Mouse (Mus musculus): ENCODE measurements around the gene Gm48552. TPM values are rescaled to one million over a fixed set of nuclear protein-coding genes. Genes with fewer than 3 reads are reported as not detected.

Gene Gm48552
- polyA plus RNA-seq, 1 experiment from 2014 or later, result 1.2 TPM

DNA sequence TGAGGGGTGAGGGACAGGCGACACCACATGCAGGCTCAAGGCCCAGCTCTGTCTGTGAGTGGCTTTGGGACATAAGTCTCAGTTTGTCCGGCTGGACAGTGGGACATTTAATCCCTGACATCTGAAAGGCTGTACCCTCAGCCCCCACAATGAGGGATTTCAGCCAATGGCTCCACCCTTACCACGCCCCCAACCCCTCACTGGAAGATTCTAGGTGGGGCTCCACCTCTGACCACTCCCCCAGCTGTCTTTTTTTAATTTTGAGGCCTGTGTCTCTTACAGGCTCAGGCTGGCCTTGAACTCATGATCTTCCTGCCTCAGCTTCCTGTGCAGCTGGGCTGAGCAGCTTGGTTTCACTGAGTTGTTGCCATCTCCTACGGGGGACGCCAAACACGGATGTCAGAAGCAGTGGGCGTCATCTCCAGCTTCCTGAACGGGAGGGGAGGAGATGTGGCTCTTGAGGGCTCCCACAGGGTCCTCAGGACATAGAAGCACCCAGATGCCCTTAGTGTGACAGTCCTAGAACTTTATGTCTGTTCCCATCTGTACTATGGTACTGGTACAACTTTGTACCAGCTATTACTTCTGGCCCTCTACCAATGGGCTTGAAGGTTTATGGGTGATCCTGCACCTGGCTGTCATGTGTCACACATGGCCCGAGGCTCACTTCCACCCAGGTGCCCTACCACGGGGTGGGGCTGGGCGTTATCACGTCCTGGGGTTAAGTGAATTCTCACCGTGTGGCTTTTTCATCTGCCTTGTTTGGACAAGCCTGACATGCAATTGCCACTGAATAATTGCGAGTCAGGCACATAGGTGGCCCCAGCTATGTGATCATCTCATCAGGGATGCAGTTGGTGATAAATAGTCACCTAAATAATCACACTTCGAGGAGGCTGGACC is 45.8 kb downstream of the Gm48552 start:
- WGBS, result 54% methylated on average over 15 of the region's 15 CpGs
- Histone ChIP-seq H3K4me2 (no peak overlapping the region), H3K9ac (no peak overlapping the region), H3K4me3 (no peak overlapping the region), H3K27me3 (replicated peaks) (peaks cover 15% of the 10 kb centered on the region; the same call in 1 of the 2 replicates), H3K9me3 (replicated peaks) (no peaks in the 10 kb centered on the region), H3K36me3 (no peaks in the 10 kb centered on the region), H3K27ac (ENCODE audit: poor library complexity, severe bottlenecking) (no peak overlapping the region), H3K4me1 (replicated peaks) (peaks cover 22% of the 10 kb centered on the region)
- ATAC-seq (ENCODE audit: insufficient number of reproducible peaks, low FRiP score), result no peak

DNA sequence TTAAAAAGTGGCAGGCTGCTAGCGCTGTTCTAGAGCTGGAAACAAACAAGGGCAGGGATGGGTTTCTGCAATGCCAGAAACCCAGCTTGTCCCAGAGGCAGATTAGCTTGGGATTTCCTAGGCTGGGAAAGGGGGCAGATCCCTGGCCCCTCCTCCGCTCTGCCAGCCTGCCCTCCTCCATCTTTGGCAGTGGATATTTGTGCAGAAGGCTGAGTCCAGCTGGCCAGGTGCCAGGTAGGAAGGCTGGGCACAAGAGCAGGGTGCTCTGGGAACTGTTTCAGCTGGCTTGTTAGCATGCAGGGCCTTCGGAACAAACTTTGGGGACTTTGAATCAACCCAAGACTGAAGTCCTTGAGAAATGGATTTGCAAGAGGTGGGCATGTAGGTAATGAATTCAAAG is 46.6 kb downstream of the Gm48552 start:
- no peaks in the 10 kb centered on the region for H3K9me3 ChIP-seq (replicated peaks)
- WGBS, result 79% methylated on average over 3 of the region's 3 CpGs
- ATAC-seq (ENCODE audit: insufficient number of reproducible peaks, low FRiP score), result no peak
- peaks cover 15% of the 10 kb centered on the region; the same call in 1 of the 2 replicates for H3K27me3 ChIP-seq (replicated peaks)
- H3K9ac ChIP-seq, result no peak overlapping the region
- H3K36me3 ChIP-seq, result no peaks in the 10 kb centered on the region
- H3K4me1 ChIP-seq (replicated peaks), result peaks cover 19% of the 10 kb centered on the region; the same call in 1 of the 2 replicates
- H3K27ac ChIP-seq (ENCODE audit: poor library complexity, severe bottlenecking), result no peak overlapping the region
- no peak overlapping the region for H3K4me3 ChIP-seq
- no peak overlapping the region for H3K4me2 ChIP-seq

Small RNA genes lying within 50 kb of the gene (microRNA-seq; reads per million reads assigned to microRNA genes)
- gene Mir1191b (not detected), gene Mir6913 (not detected)

Other genes with a start within 250 kb of the Gm48552 start
- gene Pias4, start 221.1 kb upstream of the Gm48552 start, polyA plus RNA-seq (2016; fragmentation: Nextera tagmentation; extraction: Ambion mirVana), result 36.0 and 36.1 TPM in 2 replicates
- gene Eef2, start 212.4 kb upstream of the Gm48552 start, polyA plus RNA-seq (2016; fragmentation: Nextera tagmentation; extraction: Ambion mirVana), result 408 and 433 TPM in 2 replicates
- gene Dapk3, start 206.0 kb upstream of the Gm48552 start, polyA plus RNA-seq (2016; fragmentation: Nextera tagmentation; extraction: Ambion mirVana), result 62.8 and 69.0 TPM in 2 replicates
- gene 4930442H23Rik, start 205.2 kb upstream of the Gm48552 start, polyA plus RNA-seq (2016; fragmentation: Nextera tagmentation; extraction: Ambion mirVana), result 0.18 TPM in 1 of 2 replicates, not detected in the other
- 3.9 and 4.9 TPM in 2 replicates for gene Nmrk2, start 187.0 kb upstream of the Gm48552 start, polyA plus RNA-seq (2016; fragmentation: Nextera tagmentation; extraction: Ambion mirVana)
- gene Atcay, start 158.2 kb upstream of the Gm48552 start, polyA plus RNA-seq (2016; fragmentation: Nextera tagmentation; extraction: Ambion mirVana), result 0.46 and 0.72 TPM in 2 replicates
- gene Zfr2, start 155.8 kb upstream of the Gm48552 start, polyA plus RNA-seq (2016; fragmentation: Nextera tagmentation; extraction: Ambion mirVana), result 6.1 and 7.2 TPM in 2 replicates
- gene Matk, start 136.1 kb upstream of the Gm48552 start, polyA plus RNA-seq (2016; fragmentation: Nextera tagmentation; extraction: Ambion mirVana), result 2.0 and 2.2 TPM in 2 replicates
- gene Mrpl54, start 122.1 kb upstream of the Gm48552 start, polyA plus RNA-seq (2016; fragmentation: Nextera tagmentation; extraction: Ambion mirVana), result 243 and 253 TPM in 2 replicates
- gene Apba3, start 122.0 kb upstream of the Gm48552 start, polyA plus RNA-seq (2016; fragmentation: Nextera tagmentation; extraction: Ambion mirVana), result 43.3 and 46.1 TPM in 2 replicates
- gene Tjp3, start 97.4 kb upstream of the Gm48552 start, polyA plus RNA-seq (2016; fragmentation: Nextera tagmentation; extraction: Ambion mirVana), result 1.7 and 2.3 TPM in 2 replicates
- gene Pip5k1c, start 96.0 kb upstream of the Gm48552 start, polyA plus RNA-seq (2016; fragmentation: Nextera tagmentation; extraction: Ambion mirVana), result 41.1 and 43.4 TPM in 2 replicates
- gene Cactin, start 67.9 kb upstream of the Gm48552 start, polyA plus RNA-seq (2016; fragmentation: Nextera tagmentation; extraction: Ambion mirVana), result 37.3 and 40.3 TPM in 2 replicates
- gene Tbxa2r, start 60.3 kb upstream of the Gm48552 start, polyA plus RNA-seq (2016; fragmentation: Nextera tagmentation; extraction: Ambion mirVana), result 13.4 TPM in 2 replicates
- gene Gipc3, start 45.7 kb upstream of the Gm48552 start, polyA plus RNA-seq (2016; fragmentation: Nextera tagmentation; extraction: Ambion mirVana), result not detected in 2 replicates
- gene Hmg20b, start 38.5 kb upstream of the Gm48552 start, polyA plus RNA-seq (2016; fragmentation: Nextera tagmentation; extraction: Ambion mirVana), result 107 and 109 TPM in 2 replicates
- 13.0 and 13.4 TPM in 2 replicates for gene Mfsd12, start 31.5 kb upstream of the Gm48552 start, polyA plus RNA-seq (2016; fragmentation: Nextera tagmentation; extraction: Ambion mirVana)
- 0.82 and 0.91 TPM in 2 replicates for gene 4930404N11Rik, start 23.2 kb upstream of the Gm48552 start, polyA plus RNA-seq (2016; fragmentation: Nextera tagmentation; extraction: Ambion mirVana)
- 96.4 and 99.5 TPM in 2 replicates for gene Fzr1, start 10.5 kb upstream of the Gm48552 start, polyA plus RNA-seq (2016; fragmentation: Nextera tagmentation; extraction: Ambion mirVana)
- 66.7 and 66.9 TPM in 2 replicates for gene Dohh, start 4.6 kb upstream of the Gm48552 start, polyA plus RNA-seq (2016; fragmentation: Nextera tagmentation; extraction: Ambion mirVana)
- 1.9 and 2.2 TPM in 2 replicates for gene Gm48551, start 4.5 kb upstream of the Gm48552 start, polyA plus RNA-seq (2016; fragmentation: Nextera tagmentation; extraction: Ambion mirVana)
- 2.9 and 4.3 TPM in 2 replicates for gene Smim24, start 4.0 kb downstream of the Gm48552 start, polyA plus RNA-seq (2016; fragmentation: Nextera tagmentation; extraction: Ambion mirVana)
- gene Nfic, start 66.6 kb downstream of the Gm48552 start, polyA plus RNA-seq (2016; fragmentation: Nextera tagmentation; extraction: Ambion mirVana), result 39.3 and 40.7 TPM in 2 replicates
- 0.19 and 0.28 TPM in 2 replicates for gene Celf5, start 93.7 kb downstream of the Gm48552 start, polyA plus RNA-seq (2016; fragmentation: Nextera tagmentation; extraction: Ambion mirVana)
- gene Ncln, start 107.4 kb downstream of the Gm48552 start, polyA plus RNA-seq (2016; fragmentation: Nextera tagmentation; extraction: Ambion mirVana), result 54.9 and 60.2 TPM in 2 replicates
- 0.42 and 0.52 TPM in 2 replicates for gene S1pr4, start 111.1 kb downstream of the Gm48552 start, polyA plus RNA-seq (2016; fragmentation: Nextera tagmentation; extraction: Ambion mirVana)
- 1.9 and 2.3 TPM in 2 replicates for gene Gna15, start 135.2 kb downstream of the Gm48552 start, polyA plus RNA-seq (2016; fragmentation: Nextera tagmentation; extraction: Ambion mirVana)
- gene Gna11, start 156.2 kb downstream of the Gm48552 start, polyA plus RNA-seq (2016; fragmentation: Nextera tagmentation; extraction: Ambion mirVana), result 58.4 and 66.2 TPM in 2 replicates
- 636 and 677 TPM in 2 replicates for gene Aes, start 170.5 kb downstream of the Gm48552 start, polyA plus RNA-seq (2016; fragmentation: Nextera tagmentation; extraction: Ambion mirVana)
- 25.8 and 30.8 TPM in 2 replicates for gene Tle2, start 185.6 kb downstream of the Gm48552 start, polyA plus RNA-seq (2016; fragmentation: Nextera tagmentation; extraction: Ambion mirVana)
- 27.2 and 27.4 TPM in 2 replicates for gene Tle6, start 212.1 kb downstream of the Gm48552 start, polyA plus RNA-seq (2016; fragmentation: Nextera tagmentation; extraction: Ambion mirVana)
- gene BC025920, start 217.3 kb downstream of the Gm48552 start, polyA plus RNA-seq (2016; fragmentation: Nextera tagmentation; extraction: Ambion mirVana), result 0.50 and 0.72 TPM in 2 replicates
- 25.4 and 25.6 TPM in 2 replicates for gene Sirt6, start 238.8 kb downstream of the Gm48552 start, polyA plus RNA-seq (2016; fragmentation: Nextera tagmentation; extraction: Ambion mirVana)
- gene Ankrd24, start 239.5 kb downstream of the Gm48552 start, polyA plus RNA-seq (2016; fragmentation: Nextera tagmentation; extraction: Ambion mirVana), result 9.6 and 12.1 TPM in 2 replicates

All from heart, embryonic 12.5 days (tissue).